Mouse (Mus musculus): ENCODE measurements around the gene Sik1.

The Sik1 gene

GRCm38 (mm10) chr17:31854770-31855596 is 621 bp downstream of the Sik1 start:
- peak; percentile 55 for DNase-seq (ENCODE audit: low spot score)

DNA sequence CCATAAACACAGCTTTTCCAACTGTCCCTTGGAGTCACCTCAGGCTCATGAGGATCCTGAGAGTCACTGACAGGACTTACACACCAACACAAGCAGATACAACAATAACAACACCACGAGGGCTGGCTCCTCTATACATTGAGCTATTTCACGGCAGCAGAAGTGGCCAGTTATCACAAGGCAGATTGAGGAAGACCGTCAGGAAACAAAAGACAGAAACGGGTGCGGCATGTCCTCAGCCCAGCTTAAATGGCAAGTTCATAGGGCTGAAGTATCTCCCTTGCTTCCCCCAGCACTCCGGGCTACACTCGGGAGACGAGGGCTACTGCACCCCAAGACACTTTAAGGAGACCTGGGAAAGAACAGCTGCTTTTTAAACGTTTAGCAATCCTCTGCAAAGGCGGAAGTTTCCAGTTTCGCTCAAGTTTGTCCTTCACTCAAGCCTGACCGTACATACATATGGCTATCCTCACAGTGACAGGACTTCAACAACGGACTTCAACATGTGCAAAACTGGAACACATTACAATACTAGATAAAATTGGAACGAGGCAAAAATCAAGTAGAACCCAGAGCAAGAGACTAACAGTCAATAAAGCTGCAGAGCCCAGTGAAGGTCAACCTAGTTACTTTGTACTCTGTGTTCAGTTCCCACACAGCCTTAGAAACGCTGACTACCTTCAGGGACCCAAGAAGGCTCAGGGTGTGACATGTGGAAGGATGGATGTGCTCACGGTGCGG is 2.0 kb downstream of the Sik1 start:
- no peak for DNase-seq (ENCODE audit: low spot score)

DNA sequence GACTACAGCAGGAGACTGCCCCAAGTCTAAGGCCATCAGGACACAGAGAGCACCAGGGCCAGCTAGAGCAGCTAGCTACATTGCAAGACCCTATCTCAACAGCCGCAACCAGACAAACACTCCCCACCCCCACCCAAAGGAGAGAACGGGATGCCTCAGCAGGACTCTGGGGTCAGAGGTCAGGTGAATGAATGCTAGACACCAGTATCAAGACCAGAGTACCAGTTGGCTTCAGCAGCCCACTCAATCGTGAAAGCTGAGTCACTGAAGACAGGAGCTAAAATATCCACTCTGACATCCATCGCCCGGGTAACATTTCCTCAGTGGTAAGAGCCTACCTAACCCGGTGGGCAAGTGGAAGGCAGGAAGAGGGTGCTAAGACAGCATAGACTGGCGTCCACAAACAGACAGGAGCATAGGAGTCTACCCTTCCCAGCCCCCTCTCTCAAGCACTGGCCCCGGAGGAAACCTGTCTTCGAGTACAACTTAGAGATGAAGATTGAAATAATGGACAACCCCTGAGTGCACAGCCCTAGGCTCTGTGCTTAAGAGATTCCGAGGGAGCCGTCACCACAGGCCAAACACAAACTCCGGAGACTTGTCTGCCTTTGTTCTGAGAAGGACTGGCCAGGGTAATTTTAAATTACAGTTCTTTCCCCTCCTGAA is 2.7 kb downstream of the Sik1 start:
- no peak for DNase-seq (ENCODE audit: low spot score)

GRCm38 (mm10) chr17:31851816-31852476 is 3.7 kb downstream of the Sik1 start:
- no peak for DNase-seq (ENCODE audit: low spot score)

DNA sequence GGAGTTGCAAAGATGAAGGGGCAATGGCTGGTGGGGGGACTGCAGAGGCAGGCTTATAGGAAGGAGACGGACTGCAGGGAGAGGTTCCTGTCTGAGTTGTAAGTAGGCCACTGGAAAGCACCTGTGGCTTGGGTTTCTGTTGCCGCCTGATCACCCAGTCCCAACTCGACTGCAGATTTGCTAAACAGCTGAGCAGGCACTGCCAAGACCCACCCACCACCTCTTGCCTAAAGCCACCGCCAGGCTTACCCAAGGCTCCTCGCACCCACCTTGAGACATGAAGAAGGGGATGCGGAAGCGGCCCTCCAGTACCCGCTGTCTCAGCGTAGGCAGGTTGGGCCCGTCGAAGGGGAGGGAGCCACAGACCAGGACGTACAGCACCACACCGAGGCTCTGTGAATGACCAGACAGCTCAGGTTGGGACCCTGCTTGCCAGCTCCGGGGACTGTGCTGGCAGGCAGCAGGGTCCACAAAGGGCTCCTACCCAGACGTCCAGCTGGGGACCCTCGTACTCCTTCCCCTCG is 5.1 kb downstream of the Sik1 start:
- DNase-seq (ENCODE audit: low spot score): no peak

DNA sequence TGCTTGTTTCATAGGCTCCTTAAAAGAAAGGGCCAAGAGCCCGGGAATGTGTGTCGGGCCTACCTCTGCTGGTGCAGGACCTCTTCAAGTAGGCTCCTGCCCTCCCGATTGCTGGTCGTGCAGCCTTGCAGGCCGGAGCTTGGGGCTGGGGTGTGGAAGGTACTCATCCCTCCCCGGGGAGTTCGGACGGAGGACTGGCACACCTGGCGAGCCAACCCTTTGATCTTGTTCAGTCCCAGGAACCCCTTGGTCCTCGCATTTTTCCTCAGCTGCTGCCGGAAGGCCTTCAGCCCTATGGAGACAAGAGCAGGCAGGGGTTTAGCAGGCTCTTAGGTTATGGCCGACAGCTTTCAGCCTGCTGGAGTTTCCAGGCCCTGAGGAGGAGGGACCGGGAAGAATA is 8.6 kb downstream of the Sik1 start:
- no peak for DNase-seq (ENCODE audit: low spot score)

GRCm38 (mm10) chr17:31846352-31846751 is 9.3 kb downstream of the Sik1 start:
- no peak for DNase-seq (ENCODE audit: low spot score)

DNA sequence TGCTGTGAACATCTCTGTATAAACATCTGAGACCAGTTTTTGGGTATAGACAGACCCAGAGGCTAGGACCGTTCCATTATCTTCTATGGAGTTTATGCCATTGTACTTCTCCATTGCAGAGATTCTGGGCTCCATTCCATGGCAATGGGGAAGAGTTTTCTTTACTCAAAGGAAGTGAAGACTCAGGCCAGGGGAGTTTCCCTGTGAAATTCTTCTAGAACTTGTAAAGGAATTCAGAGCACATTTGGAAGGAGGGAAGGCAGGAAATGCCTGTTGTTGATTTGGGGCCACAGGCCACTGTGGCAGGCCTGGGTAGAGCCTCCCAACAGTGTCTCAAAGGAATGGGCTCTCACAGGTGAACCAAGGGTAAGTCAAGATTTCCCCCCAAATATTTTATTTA is 11.7 kb downstream of the Sik1 start:
- no peak for DNase-seq (ENCODE audit: low spot score)

DNA sequence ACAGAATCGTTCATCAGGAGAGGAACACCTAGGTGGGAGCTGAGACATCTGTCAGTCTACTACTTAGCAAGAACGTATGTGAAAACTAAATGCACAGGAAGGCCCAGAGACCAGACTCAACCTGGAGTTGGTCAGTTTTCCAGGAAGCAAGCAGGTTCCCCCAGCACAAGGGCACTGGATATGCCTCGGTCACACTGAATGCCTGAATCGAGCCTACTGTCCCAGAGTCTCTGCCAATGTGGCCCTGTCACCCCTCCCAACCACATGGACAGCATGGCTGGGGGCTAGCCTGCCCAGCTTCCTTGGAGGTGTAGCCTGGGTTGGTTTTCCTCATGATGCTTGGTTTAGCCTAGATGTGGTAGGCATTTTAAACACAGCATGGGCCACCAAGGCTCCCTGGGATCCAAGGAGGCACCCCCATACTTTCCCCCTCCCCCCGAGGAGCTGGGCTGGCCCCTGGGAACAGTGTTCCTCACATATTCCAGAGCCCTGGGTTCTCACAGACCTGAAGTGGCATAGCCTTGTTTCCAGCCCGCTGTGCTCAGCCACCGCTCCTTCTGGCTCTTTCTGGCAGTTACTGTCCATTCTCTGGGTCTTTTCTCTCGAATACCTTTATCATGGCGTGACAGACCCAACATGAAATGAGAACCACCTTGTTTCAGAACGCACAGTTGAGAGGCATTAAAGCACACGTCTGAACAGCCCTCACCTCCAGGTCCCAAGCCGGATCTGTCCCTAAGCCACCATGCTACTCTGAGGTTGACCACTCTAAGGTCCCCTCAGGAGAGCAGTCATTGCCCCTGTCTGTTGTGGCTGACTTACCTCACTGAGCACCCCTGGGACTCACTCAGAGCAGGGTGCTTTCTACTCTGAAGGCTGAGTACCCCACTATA is 12.4 kb downstream of the Sik1 start:
- no peak for DNase-seq (ENCODE audit: low spot score)

DNA sequence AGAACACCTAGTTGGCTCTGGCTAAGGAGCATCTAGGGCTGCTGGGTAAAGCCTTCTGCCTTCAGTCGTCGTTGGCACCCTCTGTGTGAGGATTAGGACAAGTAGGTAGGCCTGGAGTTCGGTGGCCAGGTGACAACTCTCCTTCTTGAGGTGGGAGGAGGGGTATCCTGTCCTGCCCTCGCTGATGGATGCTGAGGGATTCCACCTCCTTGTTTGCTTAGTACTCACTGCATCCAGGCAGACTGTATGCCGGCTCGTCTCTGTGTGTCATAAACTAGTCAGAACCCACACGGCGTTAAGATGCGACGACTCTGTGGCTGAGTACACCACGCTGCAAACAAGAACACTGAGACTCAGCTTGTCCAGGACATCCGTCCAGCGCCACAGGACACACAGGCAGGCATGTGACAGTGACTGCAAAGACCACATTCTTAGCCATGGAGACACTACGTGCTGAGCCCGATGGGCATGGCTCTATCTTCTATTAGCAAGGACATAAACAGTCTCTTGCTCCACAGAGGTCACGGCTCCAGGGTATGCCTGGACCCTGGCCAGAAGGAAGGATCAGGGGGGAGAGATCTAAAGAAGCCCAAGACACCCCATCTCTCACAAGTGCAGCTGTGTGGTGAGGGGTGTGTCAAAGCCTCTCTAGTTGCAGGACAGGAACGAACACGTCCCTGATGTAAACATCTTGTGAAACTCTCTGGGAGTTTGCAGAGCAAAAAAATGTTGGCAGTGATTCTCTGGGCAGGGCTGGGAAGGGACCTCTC is 13.6 kb downstream of the Sik1 start:
- peak; percentile 53 for DNase-seq (ENCODE audit: low spot score)

DNA sequence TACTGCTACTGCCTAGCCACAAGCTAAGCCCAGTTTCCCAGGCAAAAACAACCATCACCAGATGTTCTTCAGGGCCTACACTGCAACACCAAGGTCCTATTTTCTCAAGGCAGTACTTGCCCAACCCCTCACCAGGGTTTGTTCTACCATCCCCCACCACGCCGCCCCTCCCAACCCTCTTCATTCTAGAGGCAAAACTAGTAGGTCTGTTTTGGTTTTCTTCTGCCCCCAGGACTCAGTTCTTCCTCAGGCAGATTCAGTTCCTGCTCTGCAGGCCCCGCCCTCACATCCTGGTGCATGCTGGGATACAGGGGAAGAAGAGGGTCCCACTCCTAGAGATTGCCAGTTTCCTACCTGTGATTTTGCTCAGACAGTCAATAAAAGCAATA is 14.2 kb downstream of the Sik1 start:
- no peak for DNase-seq (ENCODE audit: low spot score)

GRCm38 (mm10) chr17:31840423-31841003 is 15.1 kb downstream of the Sik1 start:
- no peak for DNase-seq (ENCODE audit: low spot score)

DNA sequence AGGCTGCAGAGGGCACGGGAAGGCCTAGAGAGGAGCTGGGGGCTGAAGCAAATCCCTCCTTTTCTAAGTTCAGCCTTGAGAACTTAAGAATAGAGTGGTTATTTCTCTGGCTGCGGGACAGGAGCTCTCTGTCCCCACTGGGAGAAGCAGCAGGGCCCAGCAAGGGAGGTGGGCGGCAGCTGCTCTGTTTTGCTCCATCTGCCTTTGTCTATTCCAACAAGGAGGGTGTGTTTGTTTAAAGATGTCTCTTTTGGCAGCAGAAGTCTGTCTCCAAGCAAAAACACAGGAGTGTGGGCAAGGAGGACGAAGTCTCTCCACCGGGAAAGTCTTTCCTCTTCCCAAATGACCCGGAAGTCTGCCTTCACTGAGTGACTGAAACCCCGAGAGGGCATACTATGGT is 18.8 kb downstream of the Sik1 start:
- no peak for DNase-seq (ENCODE audit: low spot score)

DNA sequence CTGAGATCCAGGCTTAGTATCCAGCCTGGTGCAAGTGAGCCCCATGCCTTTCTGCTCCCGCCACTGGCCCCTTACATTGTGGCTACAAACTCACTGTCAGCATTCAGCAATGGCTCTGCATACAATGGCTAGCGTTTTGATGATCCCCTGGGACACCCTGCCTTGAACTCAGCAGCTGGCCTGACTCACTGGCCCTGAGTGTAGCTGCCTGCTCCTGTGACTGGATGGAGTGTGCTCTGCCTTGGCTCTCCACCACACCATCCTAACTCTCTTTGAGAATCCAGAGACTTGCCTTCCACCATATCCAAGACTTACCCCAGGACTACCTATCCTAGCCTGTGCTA is 19.4 kb downstream of the Sik1 start:
- DNase-seq (ENCODE audit: low spot score): no peak

GRCm38 (mm10) chr17:31835528-31836263 is 19.9 kb downstream of the Sik1 start:
- DNase-seq (ENCODE audit: low spot score): no peak

DNA sequence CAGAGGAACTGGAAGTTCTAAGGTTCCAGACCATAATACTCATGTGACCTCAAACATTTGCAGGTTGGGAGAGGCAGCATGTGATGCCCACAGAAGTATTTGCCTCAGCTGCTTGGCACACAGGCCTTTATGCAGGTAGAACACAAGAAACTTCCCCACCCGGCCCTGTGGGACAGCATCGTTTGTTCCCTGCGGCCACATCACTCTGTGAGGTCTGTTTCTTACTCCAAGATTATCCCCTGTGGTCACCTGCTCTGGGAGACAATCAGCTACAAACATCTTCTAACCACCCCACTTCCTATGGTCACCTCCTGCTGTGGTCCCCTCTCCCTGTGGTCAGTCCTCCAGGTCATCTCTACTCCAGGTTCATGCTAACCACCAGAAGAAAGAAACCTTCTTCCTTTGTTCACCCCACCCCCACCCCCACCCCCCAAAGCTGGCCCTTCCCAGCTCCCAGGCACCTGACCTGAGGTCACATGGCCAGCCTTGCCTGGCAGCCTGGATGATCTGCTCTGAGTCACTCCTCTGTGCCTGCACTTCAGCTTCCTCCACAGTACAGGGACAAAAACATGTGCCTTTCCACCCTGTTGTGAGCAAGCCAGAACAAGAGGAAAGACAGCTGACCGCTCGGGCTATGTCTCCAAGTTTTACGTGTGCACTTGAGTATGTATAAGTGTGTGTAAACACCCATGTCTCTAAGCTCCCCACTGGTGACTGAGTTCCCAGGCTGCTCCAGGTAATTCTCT is 21.1 kb downstream of the Sik1 start:
- DNase-seq (ENCODE audit: low spot score): no peak

- DNase-seq (ENCODE audit: low spot score): peak; percentile 43
These were observed 21.9 kb downstream of the Sik1 start for GRCm38 (mm10) chr17:31833752-31834151.

GRCm38 (mm10) chr17:31832577-31832964 is 23.0 kb downstream of the Sik1 start:
- no peak for DNase-seq (ENCODE audit: low spot score)

All from urinary bladder, postnatal 25 days (tissue).